In genomic region chr16:35932179-35933055, GRCm38 (mm10) we compare ENCODE assay signal across 16 mouse cellular contexts.
"Had no signal": no experiment of that assay in that cellular context is flagged by ENCODE, and none has a peak within 500 bp of the region (broad histone marks: within the 10 kb centered on the region; RNA-seq: fewer than 3 reads in every experiment).

No protein-coding gene starts in this region.

- H3K27ac ChIP-seq: kidney, embryonic 15.5 days; limb, embryonic 13.5 days; liver, embryonic 14.5 days; macrophage; midbrain, embryonic 10.5 days; neural tube, embryonic 15.5 days; stomach, postnatal 0 days had no signal

- H3K4me3 ChIP-seq: kidney, embryonic 15.5 days; limb, embryonic 13.5 days; midbrain, embryonic 10.5 days; myocyte; neural tube, embryonic 15.5 days had no signal

- H3K36me3 ChIP-seq: kidney, embryonic 15.5 days; limb, embryonic 13.5 days; midbrain, embryonic 10.5 days; neural tube, embryonic 15.5 days had no signal

- H3K27me3 ChIP-seq: limb, embryonic 13.5 days; neural tube, embryonic 15.5 days had no signal

- H3K4me1 ChIP-seq: kidney, embryonic 15.5 days; limb, embryonic 13.5 days; midbrain, embryonic 10.5 days; neural tube, embryonic 15.5 days had no signal

- DNase-seq: kidney, adult 2 months; kidney, postnatal 14 days; left cerebral cortex, postnatal 4 days; lung, embryonic 14.5 days; lung, postnatal 10 days; midbrain, embryonic 14.5 days; thymus, adult 2 months; thymus, postnatal 25 days had no signal
